Mouse (Mus musculus): ENCODE results near the gene Timp1. TPM values are rescaled to one million over a fixed set of nuclear protein-coding genes. Genes with fewer than 3 reads are reported as not detected.

Gene Timp1
- total RNA-seq (2021) = 1 to 10 TPM; 2.2 to 2.4 TPM

DNA sequence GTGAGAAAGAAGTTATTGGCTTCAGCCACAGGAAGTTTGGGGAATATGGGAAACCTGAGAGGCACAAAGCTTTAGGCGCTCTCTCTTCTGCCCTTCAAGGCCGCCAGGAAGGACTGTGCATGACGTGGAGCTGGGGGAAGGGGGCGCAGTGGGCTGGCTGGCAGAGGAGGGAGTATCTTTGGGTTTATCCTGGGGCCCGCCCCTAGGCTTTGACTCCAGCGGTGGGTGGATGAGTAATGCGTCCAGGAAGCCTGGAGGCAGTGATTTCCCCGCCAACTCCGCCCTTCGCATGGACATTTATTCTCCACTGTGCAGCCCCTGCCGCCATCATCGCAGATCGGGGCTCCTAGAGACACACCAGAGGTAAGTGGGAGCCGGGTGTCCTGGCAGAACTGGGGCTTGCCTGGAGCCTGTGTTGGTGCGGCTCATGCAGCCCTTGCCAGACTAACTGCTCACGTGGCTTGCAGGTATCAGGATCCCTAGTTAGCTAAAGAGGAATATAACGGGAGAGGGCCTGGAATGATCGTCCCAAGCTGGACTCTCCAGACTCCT, at the start of gene Timp1:
Timp1 (plus strand) TSS at position 205 of the 552 bp plus-strand sequence.
- peak; percentile 31 for DNase-seq
- intact Hi-C loops (cut with DNase I) = no loop called here

DNA sequence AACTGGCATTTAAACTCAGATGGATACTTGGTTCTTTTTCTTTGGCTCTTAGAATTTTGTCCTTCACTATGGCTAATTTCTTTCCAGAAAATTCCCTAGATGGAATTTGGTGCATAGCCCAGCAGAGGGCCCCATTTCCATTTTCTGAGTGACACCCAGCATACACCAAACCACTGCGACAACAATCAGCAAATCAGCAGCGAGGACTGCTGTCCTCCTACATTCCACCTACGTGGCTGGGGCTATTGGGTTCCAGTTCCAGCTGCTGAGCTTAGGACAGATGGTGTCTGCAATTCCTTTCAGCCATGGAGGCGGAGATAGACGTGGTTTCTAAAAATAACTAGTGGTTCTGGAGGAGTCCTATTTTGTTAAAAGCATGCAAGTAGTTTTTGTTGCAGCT, 41.0 kb upstream of the Timp1 start:
- intact Hi-C loops (cut with DNase I) = no loop called here

DNA sequence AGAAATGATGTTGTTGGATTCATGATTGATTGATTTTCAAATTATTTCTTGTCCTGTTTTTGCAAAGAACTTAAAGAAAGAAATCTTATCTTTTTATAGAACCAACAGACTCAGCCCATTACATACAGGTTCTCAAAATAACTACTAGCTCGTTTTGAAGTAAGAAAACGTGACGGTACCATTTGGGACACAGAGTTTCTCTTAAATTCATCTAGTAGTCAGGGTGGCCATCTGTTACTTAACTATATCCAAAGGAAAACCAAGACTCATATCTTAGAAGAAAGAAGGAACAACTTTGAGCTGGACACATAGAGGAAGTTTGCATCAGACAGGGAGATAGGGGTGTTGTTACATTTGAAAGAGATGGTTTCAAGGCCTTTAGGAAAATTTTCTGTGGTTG, 22.7 kb upstream of the Timp1 start:
- no peak for DNase-seq
- intact Hi-C loops (cut with DNase I) = no loop called here

More for the DNA sequence above, 41.0 kb upstream of the Timp1 start:
- no peak for DNase-seq

DNA sequence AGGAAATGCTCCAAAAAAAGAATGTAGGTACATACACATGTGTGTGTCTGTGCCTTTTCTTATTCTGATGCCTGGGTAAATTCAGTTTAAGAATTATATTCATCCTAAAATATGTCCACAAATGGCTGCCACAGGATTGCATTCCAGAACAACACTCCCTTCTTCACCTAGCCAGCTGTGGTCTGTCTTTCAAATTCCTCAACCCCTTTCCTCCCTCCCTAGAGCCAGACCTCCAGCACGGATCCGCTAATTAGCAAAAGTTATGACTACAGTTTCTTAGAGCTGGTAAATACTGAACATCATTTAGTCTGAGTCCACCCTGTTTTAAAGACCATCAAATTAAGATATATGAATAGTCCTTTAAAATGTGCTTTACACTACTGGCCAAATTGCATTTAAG, 22.1 kb upstream of the Timp1 start:
- intact Hi-C loops (cut with DNase I) = no loop called here

DNA sequence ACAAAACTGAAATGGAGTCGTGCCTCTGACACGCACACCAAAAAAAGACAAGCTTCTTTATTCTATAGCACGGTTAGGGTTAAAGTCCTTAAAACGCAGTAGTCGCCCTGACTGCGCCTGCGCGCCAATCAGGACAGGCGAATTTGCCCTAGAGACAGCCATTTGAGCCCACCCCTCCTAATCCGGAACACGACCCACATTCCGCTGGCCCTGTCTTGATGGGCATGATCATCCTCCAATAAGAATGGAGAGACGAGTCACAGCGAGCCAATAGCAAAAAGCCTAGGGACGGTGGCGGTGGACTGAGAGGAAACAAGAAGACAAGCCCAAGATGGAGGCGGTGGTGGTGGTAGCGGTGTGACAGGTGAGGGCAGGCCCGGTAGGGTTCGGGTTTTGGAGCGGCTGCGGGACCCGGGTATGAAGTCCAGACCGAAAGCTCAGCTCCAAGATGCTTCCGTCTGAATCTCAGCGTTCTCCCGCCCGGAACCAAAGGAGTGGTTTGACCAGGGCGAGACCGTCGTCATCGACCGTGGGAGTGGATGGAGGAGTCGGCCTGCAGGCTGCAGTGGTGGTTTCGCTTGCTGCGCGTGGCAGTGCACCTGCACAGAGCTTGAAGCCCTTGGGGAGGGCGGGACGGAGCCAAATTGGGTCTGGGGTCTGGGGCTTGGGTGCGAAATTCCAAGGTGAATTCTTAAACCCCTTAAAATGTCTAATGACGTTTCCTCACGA, 21.5 kb upstream of the Timp1 start:
- intact Hi-C loops (cut with DNase I) = no loop called here
- peak; percentile 87 for DNase-seq

More for the DNA sequence above, 22.1 kb upstream of the Timp1 start:
- DNase-seq = no peak

DNA sequence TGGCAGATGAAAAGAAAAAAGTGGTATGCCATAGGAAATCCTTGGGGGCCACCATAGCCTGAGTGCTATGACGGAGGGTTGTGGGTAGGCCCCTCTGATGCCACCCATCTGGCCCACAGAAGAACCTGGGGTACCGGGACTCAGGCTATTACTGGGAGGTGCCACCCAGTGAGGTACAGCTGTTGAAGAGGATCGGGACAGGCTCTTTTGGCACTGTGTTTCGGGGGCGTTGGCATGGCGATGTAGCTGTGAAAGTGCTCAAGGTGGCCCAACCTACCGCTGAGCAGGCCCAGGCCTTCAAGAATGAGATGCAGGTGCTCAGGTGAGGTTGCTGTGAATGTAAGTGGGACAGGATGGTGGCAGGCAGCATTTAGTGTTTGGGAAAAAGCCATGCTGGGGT, 16.2 kb upstream of the Timp1 start:
- intact Hi-C loops (cut with DNase I) = loop anchor here (10.0 kb wide), 1 partner anchor 61 kb away; no protein-coding TSS in a partner anchor
- no peak for DNase-seq

DNA sequence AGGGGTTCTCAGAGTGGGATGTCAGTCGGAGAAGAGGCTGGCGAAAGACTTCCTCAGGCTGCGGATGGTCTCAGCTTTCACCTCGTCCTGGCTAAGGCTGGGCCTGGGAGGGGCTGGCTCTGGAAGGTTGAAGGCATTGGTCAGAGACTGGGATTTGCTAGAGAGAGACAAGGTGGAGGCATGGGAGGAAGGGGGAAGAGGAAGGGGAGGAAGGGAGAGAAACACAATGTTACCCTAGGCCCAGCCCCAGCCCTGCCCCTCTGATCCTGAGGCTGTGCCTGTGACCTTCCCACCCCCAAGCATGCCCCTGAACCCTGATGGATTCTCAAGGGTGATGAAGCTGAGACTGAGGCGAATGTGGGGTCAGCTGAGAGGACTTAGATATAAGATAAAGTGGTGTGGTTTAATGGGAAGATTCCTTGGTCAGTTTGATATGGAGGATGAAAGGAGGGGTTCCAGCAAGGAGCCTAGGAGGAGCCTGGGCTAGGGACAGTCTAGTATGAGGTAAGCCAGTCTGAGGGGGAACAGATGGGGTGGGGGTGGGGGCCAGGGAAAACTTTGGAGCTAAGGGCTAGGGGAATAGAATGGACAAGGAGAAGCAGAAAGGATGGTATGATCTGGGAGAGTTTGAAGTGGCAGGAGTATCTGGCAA, 8.4 kb upstream of the Timp1 start:
- no peak for DNase-seq
- intact Hi-C loops (cut with DNase I) = no loop called here

DNA sequence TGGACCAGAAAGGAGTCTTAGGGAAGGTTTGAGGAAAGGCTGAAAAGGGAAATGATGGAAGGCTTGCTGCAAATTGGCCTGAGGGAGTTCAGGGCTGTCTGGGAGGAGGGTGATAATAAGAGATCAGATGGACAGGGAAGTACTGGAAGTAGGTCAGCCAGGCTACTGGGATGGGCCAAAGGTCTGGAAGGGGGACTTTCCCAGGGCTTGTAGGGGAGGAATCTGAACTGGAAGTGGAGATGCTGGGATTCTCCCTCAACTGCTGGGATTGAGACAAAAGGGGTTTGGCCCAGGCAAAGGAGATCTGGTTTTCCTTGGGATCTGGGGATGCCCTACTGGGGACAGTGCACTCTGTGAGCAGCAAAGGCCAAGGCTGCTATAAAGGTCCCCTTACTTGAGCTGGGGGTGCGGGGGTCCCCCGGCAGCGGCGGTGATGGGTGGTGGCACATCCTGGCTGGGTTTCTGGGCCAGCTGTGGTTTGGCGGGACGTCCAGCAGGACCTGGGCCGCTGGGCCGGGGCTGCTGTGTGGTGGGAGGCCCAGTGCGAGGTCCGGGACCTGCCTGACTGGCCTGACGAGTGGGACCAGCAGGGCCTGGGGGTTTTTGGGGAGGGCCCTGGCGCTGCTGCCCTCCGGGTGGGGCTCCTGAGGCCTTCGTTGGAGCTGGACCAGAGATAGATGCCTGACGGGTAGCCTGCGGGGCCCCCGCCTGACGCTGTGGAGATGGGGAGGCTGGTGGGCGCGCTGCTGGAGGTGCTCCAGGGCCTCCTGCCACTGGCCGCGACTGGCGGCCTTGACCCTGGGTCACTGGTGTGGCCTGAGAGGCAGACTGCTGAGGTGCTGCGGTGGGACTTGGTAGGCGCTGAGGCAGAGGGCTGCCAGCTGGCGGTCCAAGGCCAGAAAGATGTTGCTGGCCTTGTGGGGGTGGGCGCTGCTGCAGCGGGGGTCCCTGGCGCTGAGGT, 7.6 kb upstream of the Timp1 start:
- DNase-seq = no peak
- intact Hi-C loops (cut with DNase I) = no loop called here

DNA sequence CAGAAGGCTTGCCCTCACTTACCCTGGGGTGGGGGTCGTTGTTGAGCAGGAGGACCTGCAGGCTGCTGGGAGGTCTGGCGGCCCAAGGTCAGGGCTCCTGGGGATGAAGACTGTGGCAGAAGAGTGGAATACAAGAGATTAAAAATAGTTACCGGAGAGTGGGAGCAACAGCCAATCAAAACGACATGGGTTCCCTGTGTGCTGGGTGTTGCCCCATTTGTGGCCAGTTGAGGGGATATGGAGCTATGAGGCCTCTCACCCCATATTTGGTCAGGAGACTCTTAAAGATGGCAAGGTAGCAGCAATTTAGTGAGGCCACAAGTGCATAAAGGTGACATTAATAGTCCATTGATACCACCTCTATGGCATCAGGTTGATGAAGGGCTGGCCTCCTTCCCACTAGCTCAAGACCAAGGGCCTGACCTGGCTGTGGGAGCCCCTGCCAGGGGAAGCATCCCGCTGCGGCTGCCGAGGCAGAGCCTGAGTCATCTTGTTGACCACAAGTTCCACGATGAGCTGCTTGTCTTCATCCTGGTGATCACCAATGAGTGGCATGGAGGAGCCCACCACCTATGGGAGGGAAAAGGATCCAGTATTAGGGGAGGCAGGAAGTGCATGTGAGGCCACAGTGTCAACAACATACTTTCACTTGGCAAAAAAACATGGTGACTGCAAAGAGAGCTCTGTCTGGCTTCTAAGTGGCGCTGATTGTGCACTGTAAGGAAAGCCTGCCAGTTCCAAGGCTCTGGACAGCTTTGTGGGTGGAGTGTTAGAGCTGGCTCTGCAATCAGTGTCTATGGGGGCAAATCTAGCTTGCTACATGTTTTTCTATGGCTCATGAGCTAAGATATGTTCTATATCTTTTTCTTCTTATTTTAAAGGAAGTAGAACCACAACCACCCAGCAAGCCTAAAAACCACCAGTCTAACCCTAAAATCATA, 6.5 kb upstream of the Timp1 start:
- intact Hi-C loops (cut with DNase I) = no loop called here
- DNase-seq = no peak

DNA sequence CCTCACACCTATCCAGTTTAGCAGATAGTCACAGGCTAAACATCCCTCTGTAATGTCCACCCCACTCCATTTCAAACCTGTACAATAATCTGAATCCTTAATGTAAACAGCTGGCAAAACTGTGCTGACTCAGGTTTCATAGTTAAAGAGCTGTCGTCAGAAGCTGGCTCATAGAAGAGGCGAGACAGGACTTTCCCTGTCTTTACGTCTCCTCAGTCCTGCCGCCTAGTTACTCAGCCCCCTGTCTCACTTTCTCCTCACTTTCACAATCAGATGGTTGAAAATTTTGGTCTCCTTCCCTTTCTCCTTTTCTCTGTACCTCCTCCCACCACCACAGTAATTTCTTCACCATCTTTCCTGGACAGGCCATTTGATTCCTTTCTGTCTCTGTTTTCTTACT, 1.9 kb upstream of the Timp1 start:
- no peak for DNase-seq
- intact Hi-C loops (cut with DNase I) = no loop called here

DNA sequence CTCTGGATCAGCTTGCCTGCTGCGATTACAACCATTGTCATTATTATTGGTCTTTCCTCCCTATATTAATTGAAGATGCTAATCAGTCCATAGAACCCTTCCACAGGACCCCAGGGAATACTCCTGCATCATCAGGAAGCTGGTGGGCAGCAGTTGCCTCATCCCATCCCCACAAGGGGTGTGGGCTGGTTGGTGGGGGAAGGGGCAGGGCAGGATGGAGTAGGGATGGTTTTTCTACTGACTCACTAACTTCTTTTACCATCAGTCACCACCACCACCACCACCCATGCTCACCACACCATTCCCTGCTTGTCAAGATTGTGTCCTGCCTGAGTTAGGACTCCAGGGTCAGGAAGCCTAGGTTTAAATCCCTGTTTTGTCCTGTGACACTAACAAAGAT, 763 bp upstream of the Timp1 start:
- intact Hi-C loops (cut with DNase I) = no loop called here
- no peak for DNase-seq

DNA sequence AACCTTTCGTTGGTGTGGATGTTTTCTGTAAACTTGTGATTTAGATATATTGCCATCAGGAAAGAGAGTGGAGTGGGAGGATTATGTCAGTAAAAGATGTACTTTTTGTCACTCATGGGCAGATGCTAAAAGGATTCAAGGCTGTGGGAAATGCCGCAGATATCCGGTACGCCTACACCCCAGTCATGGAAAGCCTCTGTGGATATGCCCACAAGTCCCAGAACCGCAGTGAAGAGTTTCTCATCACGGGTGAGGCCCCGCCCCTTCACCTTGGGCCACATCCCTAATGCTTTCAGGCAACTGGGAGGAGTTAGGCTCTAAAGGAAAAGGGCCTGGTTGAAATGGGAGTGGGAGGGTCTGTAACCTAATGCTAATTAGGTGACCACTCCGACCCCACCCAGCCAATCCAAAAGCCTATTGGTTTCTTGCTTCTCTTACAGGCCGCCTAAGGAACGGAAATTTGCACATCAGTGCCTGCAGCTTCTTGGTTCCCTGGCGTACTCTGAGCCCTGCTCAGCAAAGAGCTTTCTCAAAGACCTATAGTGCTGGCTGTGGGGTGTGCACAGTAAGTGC, 3.0 kb downstream of the Timp1 start:
- intact Hi-C loops (cut with DNase I) = no loop called here
- no peak for DNase-seq

DNA sequence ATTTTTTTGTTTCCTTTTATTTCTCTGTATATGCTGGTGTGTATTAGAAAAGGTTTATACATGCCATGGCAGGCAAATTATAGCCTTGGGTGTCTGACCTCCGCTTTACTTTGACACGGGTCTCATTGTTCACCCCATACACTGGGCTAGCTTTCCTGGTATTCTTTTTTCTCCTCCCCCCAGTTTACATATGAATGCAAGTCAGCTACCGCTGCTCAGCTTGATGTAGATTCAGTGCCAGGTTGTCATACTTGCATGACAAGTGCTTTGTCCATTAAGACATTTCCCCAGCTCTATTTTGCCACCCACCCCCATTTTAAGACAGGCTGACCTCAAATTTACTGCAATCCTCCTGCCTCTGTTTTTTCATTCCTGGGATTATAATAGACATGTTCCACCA, 5.3 kb downstream of the Timp1 start:
- intact Hi-C loops (cut with DNase I) = no loop called here
- no peak for DNase-seq

DNA sequence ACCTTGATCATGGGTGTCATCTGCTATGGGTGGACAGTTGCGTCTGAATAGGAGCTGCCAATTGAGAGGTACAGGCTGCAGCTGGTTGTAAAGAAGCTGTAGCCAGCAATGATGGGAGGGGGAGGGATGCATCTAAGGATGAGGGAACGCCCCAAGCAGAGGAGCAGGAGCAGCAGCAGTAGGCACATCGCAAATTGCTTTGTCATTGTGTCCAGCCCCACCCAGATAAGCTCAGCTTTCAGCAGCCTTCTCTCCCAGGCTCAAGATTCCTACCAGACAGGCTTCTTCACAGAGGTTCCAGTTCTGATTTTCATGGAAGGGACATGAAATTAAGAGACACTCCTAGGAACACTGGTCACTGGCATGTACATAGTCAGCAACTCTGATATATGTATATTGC, 40.1 kb downstream of the Timp1 start:
- intact Hi-C loops (cut with DNase I) = loop anchor here (10.0 kb wide), 1 partner anchor 55 kb away; no protein-coding TSS in a partner anchor
- no peak for DNase-seq

DNA sequence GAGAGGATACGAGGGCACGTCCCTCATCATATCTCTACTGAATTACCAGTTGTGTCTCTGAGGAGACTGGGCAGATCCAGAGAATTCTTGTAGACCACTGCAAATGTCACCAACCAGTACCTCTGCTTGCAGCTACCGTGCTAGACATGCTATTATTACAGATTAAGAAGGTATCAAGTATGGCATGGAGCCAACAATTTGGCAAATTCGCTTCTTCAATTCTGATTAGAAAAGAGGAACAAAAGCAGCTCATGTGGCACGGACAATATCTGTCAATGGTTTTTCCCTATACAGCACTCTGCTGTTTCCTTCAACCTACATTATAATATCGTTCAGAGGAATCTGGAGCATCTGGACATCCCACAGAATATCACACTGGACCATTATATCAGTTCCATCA, 43.8 kb downstream of the Timp1 start:
- DNase-seq = no peak
- intact Hi-C loops (cut with DNase I) = loop anchor here (10.0 kb wide), 1 partner anchor 59 kb away; no protein-coding TSS in a partner anchor

DNA sequence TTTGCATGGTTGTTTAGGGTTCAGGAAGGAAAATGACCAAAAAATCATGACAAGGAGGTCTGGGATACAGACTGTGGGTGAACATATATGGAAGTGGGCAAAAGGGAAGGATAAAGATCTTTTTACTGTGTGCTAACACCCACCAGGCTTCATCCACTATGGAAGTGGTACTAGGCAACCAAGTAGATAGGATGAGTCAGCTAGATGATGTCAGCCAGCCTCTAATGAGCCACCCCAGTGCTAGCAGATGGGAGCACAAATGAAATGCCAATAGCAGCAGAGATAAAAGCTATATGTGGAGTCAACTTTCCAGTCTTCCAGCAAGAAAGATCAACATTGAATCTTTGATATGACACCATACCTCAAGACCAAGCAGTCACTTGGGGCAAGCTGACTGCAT, 45.1 kb downstream of the Timp1 start:
- no peak for DNase-seq
- intact Hi-C loops (cut with DNase I) = loop anchor here (10.0 kb wide), 1 partner anchor 60 kb away; no protein-coding TSS in a partner anchor

DNA sequence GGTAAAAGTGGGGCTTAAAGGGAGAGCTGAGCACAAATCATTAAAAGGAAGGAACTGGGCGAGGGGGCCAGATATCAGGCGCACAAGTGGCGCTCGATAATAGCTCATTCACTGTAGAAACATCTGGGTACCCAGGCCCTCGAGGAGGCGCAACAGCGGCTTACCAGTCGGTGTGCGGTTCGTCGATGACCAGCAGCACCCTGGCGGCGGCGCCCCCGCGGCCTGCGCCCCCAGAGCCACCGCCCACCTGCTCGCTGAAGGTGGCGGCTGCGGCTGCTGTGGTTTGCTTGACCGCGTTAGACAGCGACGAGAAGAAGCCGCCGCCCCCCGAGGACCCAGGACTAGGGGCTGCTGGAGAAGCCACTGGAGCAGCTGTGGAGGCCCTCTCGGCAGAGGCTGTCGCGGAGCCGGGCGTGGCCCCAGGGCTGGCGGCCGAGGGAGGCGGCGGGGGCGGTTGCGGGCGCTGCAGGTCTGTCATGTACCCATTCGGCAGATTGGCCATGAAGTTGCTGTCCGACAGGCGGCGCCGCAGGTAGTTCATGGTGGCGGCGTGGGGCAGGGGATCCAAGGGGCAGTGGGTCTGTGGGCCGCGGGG, 50.4 kb downstream of the Timp1 start:
- no peak for DNase-seq
- intact Hi-C loops (cut with DNase I) = no loop called here

DNA sequence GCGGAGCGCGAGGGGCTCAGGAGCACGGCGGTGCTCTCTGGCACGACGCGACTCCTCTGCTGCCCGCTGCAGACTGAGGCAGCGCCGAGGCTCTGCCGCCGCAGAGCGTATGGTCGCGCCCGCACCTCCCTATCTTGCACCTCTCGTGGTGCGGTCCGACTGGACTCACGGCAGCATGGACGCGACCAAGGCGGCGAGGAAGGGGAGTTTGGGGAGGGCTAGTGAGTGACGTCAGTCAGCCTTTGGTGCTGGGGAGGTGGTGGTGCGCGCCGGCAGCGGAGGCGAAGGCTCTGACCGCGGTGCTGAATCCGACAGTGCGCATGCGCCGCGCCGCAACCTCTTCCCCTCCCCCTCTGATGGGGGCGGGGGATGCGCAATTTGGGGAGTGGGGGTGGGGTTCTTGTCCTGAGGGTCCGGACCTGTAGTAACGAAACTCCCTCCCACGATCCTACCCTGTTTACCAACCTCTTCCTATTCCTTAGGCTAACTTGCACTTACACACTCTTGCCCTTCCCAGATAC, 50.9 kb downstream of the Timp1 start, which contains the start of gene Syn1:
Syn1 (minus strand) TSS at position 161 of the 521 bp plus-strand sequence.
- intact Hi-C loops (cut with DNase I) = no loop called here
- peak; percentile 90 for DNase-seq

DNA sequence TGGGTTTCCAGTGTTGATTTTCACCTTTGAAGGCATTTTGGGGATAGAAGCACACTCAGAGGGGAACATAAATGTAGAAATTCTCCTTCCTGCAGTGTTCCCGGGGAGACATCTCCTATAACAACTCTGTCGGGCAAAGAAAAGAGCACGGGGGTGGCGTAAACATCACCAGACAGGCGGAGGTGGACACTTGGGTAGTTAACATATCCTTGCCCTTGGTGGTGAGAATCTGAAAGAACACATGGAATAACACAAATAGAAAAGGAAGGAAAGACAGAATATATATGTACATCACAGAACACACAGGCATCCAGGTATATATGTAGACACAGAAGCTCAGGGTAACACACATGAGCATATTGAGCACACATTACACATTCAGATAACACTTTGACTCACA, 51.4 kb downstream of the Timp1 start:
- DNase-seq = no peak
- intact Hi-C loops (cut with DNase I) = no loop called here

All from left cerebral cortex, postnatal 4 days (tissue).